Mouse (Mus musculus): Measurements from ENCODE around the gene Lst1. TPM values are rescaled to one million over a fixed set of nuclear protein-coding genes. Genes with fewer than 3 reads are reported as not detected.

The Lst1 gene
- not detected for polyA plus RNA-seq (2014; fragmentation: Illumina TruSeq; extraction: RNeasy Lipid Tissue Mini Kit (QIAGEN cat#74804); ENCODE audit: low read depth, low replicate concordance)

DNA sequence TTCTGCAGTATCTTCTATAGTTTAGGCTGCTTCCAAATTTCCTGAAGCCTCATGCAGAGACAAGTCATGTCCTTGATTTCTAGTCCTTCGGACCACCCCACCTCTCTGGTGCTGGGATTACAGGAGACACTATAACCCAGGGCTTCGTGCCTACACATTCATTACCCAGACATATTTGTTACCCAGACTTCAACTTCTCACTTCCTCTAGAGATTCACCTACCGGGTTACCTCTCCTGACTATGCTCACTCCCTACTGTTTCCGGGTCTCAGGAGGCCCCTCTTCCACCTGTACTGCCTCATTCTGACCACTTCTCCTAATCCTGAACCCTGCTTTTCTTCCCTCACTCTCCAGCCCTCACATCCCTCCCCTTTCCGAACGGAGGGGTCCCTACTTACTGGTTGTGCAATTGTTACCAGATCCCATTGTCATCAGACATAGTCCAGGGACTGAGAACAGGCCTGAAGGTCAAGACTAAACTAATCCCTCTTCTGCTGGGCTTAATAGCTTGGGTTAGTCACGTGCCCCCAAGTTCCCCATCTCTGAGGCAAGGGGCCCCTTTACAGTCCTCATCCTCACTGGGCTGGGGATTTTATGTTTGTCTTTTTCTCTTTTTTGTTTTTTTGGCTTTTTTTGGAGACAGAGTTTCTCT is at the start of gene Lst1:
TSS of gene Lst1 (minus strand) at position 481 of the 652 bp plus-strand sequence.

GRCm38 (mm10) chr17:35235614-35236389 is 47.6 kb upstream of the Lst1 start, which contains the start of gene Nfkbil1:
Gene Nfkbil1, minus strand, starts transcription at chr17:35235792.

DNA sequence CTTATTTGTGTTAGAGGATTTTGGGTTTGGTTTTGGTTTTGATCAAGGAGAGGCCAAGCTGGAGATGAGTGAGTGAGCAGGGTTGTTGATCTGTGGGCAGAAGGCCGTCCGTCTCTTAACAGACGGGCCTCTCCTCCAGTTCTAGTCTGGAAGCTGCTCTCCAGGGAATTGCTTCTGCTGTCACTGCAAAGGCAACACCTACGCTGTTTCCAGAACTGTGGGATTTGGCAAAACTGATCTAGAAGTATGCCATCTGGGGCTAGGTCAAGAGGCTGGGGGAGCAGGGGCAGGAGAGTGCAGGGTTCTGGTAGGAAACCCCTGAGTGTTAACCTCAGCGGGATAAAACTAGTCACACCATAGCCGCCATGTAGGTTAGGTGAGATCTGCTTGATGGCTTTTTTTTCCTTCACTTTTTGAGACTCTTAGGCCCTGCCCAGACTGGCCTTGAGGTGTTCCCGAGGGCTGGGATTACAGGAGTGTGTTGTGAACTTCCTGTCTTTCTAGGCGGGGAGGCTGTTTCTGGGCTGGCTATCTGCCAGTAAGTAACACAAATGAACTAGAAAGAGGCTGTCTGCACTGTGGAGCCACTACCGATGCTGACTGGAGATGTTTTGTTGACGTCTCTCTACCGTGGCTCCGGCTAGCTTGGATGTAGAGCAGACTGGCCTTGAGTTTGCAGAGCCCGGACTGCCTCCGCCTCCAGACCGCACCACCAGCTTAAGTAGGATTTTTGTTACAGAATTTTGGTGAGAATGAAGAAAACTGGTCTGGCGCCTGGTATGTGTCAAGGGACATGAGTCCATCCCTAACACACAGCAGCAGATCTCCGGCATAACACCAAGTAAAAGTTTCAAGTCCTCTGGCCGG is 45.1 kb upstream of the Lst1 start, which contains the start of gene Atp6v1g2:
TSS of gene Atp6v1g2 (plus strand) at position 547 of the 867 bp plus-strand sequence.

DNA sequence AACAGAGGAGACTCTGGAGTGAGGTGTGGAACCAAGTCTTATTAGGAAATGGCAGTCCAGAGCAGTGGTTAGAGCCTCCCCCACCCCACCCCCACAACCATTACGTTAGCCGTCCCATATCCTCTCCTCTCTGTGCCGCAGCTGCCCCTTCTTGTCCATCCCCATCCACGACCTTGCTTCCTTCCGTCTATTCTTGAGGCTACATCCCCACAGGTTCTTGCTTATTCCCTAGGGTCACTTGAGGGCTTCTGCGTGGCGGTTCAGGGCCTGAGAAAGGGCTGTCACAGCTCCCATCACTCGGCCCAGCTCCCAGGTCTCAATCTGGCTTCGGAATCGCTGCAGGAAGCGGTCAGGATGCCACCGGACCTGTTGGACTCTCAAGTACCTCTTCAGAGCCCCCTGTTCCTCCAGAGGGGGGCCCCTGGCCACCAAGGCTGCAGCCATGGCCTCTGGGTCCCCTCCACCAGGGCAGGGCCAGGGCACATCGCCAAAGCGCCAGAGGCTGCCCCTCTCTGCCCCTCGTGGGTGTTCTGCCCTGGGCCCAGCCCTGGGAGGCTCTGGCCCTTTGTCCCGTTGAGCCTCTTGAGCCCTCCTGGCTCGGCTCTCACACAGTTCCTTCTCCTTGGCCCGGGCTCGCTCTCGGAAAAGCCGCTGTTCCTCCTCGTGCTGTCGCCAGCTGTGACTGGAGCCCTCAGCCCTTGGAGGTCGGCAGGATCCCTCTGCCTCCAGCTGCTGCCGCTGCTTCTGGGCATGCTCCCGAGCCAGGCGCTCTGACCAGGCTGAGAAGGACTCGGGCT is 32.1 kb upstream of the Lst1 start, which contains the start of gene Gm16181:
TSS of gene Gm16181 (plus strand) at position 679 of the 797 bp plus-strand sequence.

DNA sequence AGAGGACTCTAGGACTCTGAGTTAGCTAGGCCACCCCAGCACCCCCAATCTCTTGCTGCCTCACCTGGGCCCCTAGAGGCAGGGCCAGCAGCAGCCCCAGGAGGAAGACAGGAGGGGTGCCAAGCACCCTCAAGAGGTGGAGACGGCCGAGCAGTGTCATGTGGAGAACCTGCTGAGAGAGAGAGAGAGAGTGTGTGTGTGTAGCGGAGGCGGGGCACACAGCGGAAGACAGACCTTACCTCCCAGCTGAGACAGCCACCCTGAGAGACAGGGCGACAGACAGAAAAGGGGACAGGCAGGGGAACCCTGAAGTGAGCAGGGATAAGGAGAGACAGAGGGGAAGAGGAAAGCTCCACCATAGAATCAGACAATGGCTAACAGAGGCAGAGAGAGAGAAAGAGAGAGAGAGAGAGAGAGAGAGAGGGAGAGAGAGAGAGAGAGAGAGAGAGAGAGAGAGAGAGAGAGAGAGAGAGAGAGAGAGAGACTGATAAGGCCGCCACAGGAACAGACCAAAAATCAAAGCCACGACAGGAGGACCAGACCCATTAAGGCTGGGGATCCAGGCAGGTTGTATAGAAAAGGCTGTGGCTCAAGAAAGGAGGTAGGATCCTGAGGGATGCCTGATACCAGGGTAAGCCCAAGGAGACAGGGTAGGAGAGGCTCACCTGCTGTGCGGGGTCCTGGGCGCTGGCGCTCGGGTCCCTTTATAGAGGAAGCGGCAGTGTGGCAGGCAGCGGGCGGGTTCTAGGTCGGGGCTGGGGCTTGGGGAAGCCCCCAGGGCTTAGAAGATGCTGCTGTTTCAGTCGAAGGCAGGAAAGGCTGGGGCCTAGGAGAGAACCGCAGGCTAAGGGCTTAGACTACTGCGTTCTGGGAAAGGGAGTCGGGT is 16.5 kb upstream of the Lst1 start, which contains the start of gene Lta:
TSS of gene Lta (minus strand) at position 858 of the 886 bp plus-strand sequence.

DNA sequence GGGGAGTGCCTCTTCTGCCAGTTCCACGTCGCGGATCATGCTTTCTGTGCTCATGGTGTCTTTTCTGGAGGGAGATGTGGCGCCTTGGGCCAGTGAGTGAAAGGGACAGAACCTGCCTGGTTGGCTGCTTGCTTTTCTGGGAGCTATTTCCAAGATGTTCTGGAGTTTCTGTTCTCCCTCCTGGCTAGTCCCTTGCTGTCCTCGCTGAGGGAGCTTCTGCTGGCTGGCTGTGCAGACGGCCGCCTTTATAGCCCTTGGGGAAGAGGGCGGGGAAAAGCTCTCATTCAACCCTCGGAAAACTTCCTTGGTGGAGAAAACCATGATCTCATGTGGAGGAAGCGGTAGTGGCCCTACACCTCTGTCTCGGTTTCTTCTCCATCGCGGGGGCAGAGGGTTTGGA is 13.5 kb upstream of the Lst1 start, which contains the start of gene Tnf:
TSS of gene Tnf (minus strand) at position 221 of the 400 bp plus-strand sequence.

DNA sequence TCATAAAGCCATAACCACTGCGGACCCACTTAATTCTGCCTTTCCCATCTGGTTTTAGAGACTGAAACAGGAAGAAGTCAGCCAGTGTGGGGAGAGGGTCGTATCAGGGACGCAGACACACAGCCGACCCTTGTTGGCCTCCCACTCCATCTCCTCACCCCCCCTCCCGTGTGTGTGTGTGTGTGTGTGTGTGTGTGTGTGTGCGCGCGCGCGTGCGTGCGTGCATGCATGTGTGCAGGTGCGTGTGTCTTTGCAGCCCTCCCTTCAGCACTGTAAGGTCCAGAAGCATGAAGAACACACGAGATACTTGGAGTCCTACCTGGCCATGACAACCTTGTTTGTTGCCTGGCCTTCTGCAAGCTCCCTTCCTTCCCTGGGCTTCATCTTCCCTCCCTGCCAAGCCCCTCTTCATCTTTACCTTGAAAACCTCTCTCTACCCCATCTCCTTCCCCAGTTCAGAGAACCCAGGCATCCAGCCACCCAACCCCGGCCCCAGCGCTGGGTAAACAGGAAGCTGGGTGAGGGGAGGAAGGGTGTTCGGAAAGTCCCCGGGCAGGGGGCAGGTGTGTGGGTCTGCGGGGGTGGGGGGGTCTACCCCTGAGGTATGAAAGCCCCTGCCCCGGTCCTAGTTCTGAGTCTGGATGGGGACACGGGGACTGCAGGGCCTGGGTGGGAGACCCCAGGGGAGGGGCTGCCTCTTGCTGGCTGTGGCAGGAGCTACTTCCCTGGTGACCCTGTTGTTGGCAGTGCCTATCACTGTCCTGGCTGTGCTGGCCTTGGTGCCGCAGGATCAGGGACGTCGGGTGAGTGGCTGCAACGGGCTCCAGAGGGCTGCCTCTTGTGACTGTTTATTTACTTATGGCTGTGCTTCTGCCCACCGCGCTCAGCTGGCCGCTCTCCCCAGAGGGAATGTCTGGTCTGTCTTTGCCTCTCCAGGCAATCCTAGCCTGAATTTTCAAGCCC is 5.9 kb upstream of the Lst1 start, which contains the start of gene Ltb:
TSS of gene Ltb (plus strand) at position 559 of the 963 bp plus-strand sequence.

GRCm38 (mm10) chr17:35175968-35176367 is 12.3 kb downstream of the Lst1 start, which contains the start of gene Aif1:
Gene Aif1, minus strand, starts transcription at chr17:35176068.

GRCm38 (mm10) chr17:35164568-35165450 is 23.4 kb downstream of the Lst1 start, which contains the start of gene Prrc2a:
Gene Prrc2a, minus strand, starts transcription at chr17:35164897.

Other genes with a start within 250 kb of the Lst1 start
- 1.3 TPM for gene Hspa1b, start 229.2 kb downstream of the Lst1 start, polyA plus RNA-seq (2014; fragmentation: Illumina TruSeq; extraction: RNeasy Lipid Tissue Mini Kit (QIAGEN cat#74804); ENCODE audit: low read depth, low replicate concordance)
- gene Gm20481, start 218.5 kb downstream of the Lst1 start, polyA plus RNA-seq (2014; fragmentation: Illumina TruSeq; extraction: RNeasy Lipid Tissue Mini Kit (QIAGEN cat#74804); ENCODE audit: low read depth, low replicate concordance), result not detected
- gene Hspa1a, start 216.3 kb downstream of the Lst1 start, polyA plus RNA-seq (2014; fragmentation: Illumina TruSeq; extraction: RNeasy Lipid Tissue Mini Kit (QIAGEN cat#74804); ENCODE audit: low read depth, low replicate concordance), result not detected
- gene Hspa1l, start 215.7 kb downstream of the Lst1 start, polyA plus RNA-seq (2014; fragmentation: Illumina TruSeq; extraction: RNeasy Lipid Tissue Mini Kit (QIAGEN cat#74804); ENCODE audit: low read depth, low replicate concordance), result not detected
- 12.7 TPM for gene Lsm2, start 206.6 kb downstream of the Lst1 start, polyA plus RNA-seq (2014; fragmentation: Illumina TruSeq; extraction: RNeasy Lipid Tissue Mini Kit (QIAGEN cat#74804); ENCODE audit: low read depth, low replicate concordance)
- 1.2 TPM for gene Vars, start 187.5 kb downstream of the Lst1 start, polyA plus RNA-seq (2014; fragmentation: Illumina TruSeq; extraction: RNeasy Lipid Tissue Mini Kit (QIAGEN cat#74804); ENCODE audit: low read depth, low replicate concordance)
- not detected for gene Vwa7, start 171.9 kb downstream of the Lst1 start, polyA plus RNA-seq (2014; fragmentation: Illumina TruSeq; extraction: RNeasy Lipid Tissue Mini Kit (QIAGEN cat#74804); ENCODE audit: low read depth, low replicate concordance)
- not detected for gene Sapcd1, start 160.4 kb downstream of the Lst1 start, polyA plus RNA-seq (2014; fragmentation: Illumina TruSeq; extraction: RNeasy Lipid Tissue Mini Kit (QIAGEN cat#74804); ENCODE audit: low read depth, low replicate concordance)
- 1.1 TPM for gene Msh5, start 141.7 kb downstream of the Lst1 start, polyA plus RNA-seq (2014; fragmentation: Illumina TruSeq; extraction: RNeasy Lipid Tissue Mini Kit (QIAGEN cat#74804); ENCODE audit: low read depth, low replicate concordance)
- 5.7 TPM for gene Clic1, start 138.5 kb downstream of the Lst1 start, polyA plus RNA-seq (2014; fragmentation: Illumina TruSeq; extraction: RNeasy Lipid Tissue Mini Kit (QIAGEN cat#74804); ENCODE audit: low read depth, low replicate concordance)
- gene Ddah2, start 129.4 kb downstream of the Lst1 start, polyA plus RNA-seq (2014; fragmentation: Illumina TruSeq; extraction: RNeasy Lipid Tissue Mini Kit (QIAGEN cat#74804); ENCODE audit: low read depth, low replicate concordance), result not detected
- not detected for gene Ly6g6c, start 123.1 kb downstream of the Lst1 start, polyA plus RNA-seq (2014; fragmentation: Illumina TruSeq; extraction: RNeasy Lipid Tissue Mini Kit (QIAGEN cat#74804); ENCODE audit: low read depth, low replicate concordance)
- gene Mpig6b, start 122.3 kb downstream of the Lst1 start, polyA plus RNA-seq (2014; fragmentation: Illumina TruSeq; extraction: RNeasy Lipid Tissue Mini Kit (QIAGEN cat#74804); ENCODE audit: low read depth, low replicate concordance), result not detected
- gene Ly6g6e, start 111.5 kb downstream of the Lst1 start, polyA plus RNA-seq (2014; fragmentation: Illumina TruSeq; extraction: RNeasy Lipid Tissue Mini Kit (QIAGEN cat#74804); ENCODE audit: low read depth, low replicate concordance), result not detected
- not detected for gene Ly6g6d, start 110.4 kb downstream of the Lst1 start, polyA plus RNA-seq (2014; fragmentation: Illumina TruSeq; extraction: RNeasy Lipid Tissue Mini Kit (QIAGEN cat#74804); ENCODE audit: low read depth, low replicate concordance)
- gene Ly6g6f, start 102.8 kb downstream of the Lst1 start, polyA plus RNA-seq (2014; fragmentation: Illumina TruSeq; extraction: RNeasy Lipid Tissue Mini Kit (QIAGEN cat#74804); ENCODE audit: low read depth, low replicate concordance), result not detected
- 4.4 TPM for gene Abhd16a, start 99.2 kb downstream of the Lst1 start, polyA plus RNA-seq (2014; fragmentation: Illumina TruSeq; extraction: RNeasy Lipid Tissue Mini Kit (QIAGEN cat#74804); ENCODE audit: low read depth, low replicate concordance)
- gene Ly6g5c, start 80.2 kb downstream of the Lst1 start, polyA plus RNA-seq (2014; fragmentation: Illumina TruSeq; extraction: RNeasy Lipid Tissue Mini Kit (QIAGEN cat#74804); ENCODE audit: low read depth, low replicate concordance), result not detected
- gene Ly6g5b, start 73.0 kb downstream of the Lst1 start, polyA plus RNA-seq (2014; fragmentation: Illumina TruSeq; extraction: RNeasy Lipid Tissue Mini Kit (QIAGEN cat#74804); ENCODE audit: low read depth, low replicate concordance), result not detected
- gene Gpank1, start 67.0 kb downstream of the Lst1 start, polyA plus RNA-seq (2014; fragmentation: Illumina TruSeq; extraction: RNeasy Lipid Tissue Mini Kit (QIAGEN cat#74804); ENCODE audit: low read depth, low replicate concordance), result 1.4 TPM
- 97.4 TPM for gene Csnk2b, start 66.4 kb downstream of the Lst1 start, polyA plus RNA-seq (2014; fragmentation: Illumina TruSeq; extraction: RNeasy Lipid Tissue Mini Kit (QIAGEN cat#74804); ENCODE audit: low read depth, low replicate concordance)
- 1.3 TPM for gene D17H6S53E, start 62.1 kb downstream of the Lst1 start, polyA plus RNA-seq (2014; fragmentation: Illumina TruSeq; extraction: RNeasy Lipid Tissue Mini Kit (QIAGEN cat#74804); ENCODE audit: low read depth, low replicate concordance)
- gene Apom, start 56.4 kb downstream of the Lst1 start, polyA plus RNA-seq (2014; fragmentation: Illumina TruSeq; extraction: RNeasy Lipid Tissue Mini Kit (QIAGEN cat#74804); ENCODE audit: low read depth, low replicate concordance), result 85.5 TPM
- 5.2 TPM for gene Bag6, start 53.3 kb downstream of the Lst1 start, polyA plus RNA-seq (2014; fragmentation: Illumina TruSeq; extraction: RNeasy Lipid Tissue Mini Kit (QIAGEN cat#74804); ENCODE audit: low read depth, low replicate concordance)
- 3.7 TPM for gene Prrc2a, start 23.5 kb downstream of the Lst1 start, polyA plus RNA-seq (2014; fragmentation: Illumina TruSeq; extraction: RNeasy Lipid Tissue Mini Kit (QIAGEN cat#74804); ENCODE audit: low read depth, low replicate concordance)
- 7.5 TPM for gene Aif1, start 12.4 kb downstream of the Lst1 start, polyA plus RNA-seq (2014; fragmentation: Illumina TruSeq; extraction: RNeasy Lipid Tissue Mini Kit (QIAGEN cat#74804); ENCODE audit: low read depth, low replicate concordance)
- gene Ltb, start 6.0 kb upstream of the Lst1 start, polyA plus RNA-seq (2014; fragmentation: Illumina TruSeq; extraction: RNeasy Lipid Tissue Mini Kit (QIAGEN cat#74804); ENCODE audit: low read depth, low replicate concordance), result not detected
- 0.26 TPM for gene Tnf, start 13.6 kb upstream of the Lst1 start, polyA plus RNA-seq (2014; fragmentation: Illumina TruSeq; extraction: RNeasy Lipid Tissue Mini Kit (QIAGEN cat#74804); ENCODE audit: low read depth, low replicate concordance)
- gene Lta, start 16.9 kb upstream of the Lst1 start, polyA plus RNA-seq (2014; fragmentation: Illumina TruSeq; extraction: RNeasy Lipid Tissue Mini Kit (QIAGEN cat#74804); ENCODE audit: low read depth, low replicate concordance), result not detected
- gene Gm16181, start 32.4 kb upstream of the Lst1 start, polyA plus RNA-seq (2014; fragmentation: Illumina TruSeq; extraction: RNeasy Lipid Tissue Mini Kit (QIAGEN cat#74804); ENCODE audit: low read depth, low replicate concordance), result not detected
- 2.6 TPM for gene Atp6v1g2, start 45.2 kb upstream of the Lst1 start, polyA plus RNA-seq (2014; fragmentation: Illumina TruSeq; extraction: RNeasy Lipid Tissue Mini Kit (QIAGEN cat#74804); ENCODE audit: low read depth, low replicate concordance)
- gene Nfkbil1, start 47.4 kb upstream of the Lst1 start, polyA plus RNA-seq (2014; fragmentation: Illumina TruSeq; extraction: RNeasy Lipid Tissue Mini Kit (QIAGEN cat#74804); ENCODE audit: low read depth, low replicate concordance), result 0.87 TPM
- 7.4 TPM for gene Ddx39b, start 53.3 kb upstream of the Lst1 start, polyA plus RNA-seq (2014; fragmentation: Illumina TruSeq; extraction: RNeasy Lipid Tissue Mini Kit (QIAGEN cat#74804); ENCODE audit: low read depth, low replicate concordance)
- 78.7 TPM for gene H2-D1, start 74.3 kb upstream of the Lst1 start, polyA plus RNA-seq (2014; fragmentation: Illumina TruSeq; extraction: RNeasy Lipid Tissue Mini Kit (QIAGEN cat#74804); ENCODE audit: low read depth, low replicate concordance)
- 18.4 TPM for gene H2-Q1, start 132.0 kb upstream of the Lst1 start, polyA plus RNA-seq (2014; fragmentation: Illumina TruSeq; extraction: RNeasy Lipid Tissue Mini Kit (QIAGEN cat#74804); ENCODE audit: low read depth, low replicate concordance)
- gene H2-Q2, start 153.8 kb upstream of the Lst1 start, polyA plus RNA-seq (2014; fragmentation: Illumina TruSeq; extraction: RNeasy Lipid Tissue Mini Kit (QIAGEN cat#74804); ENCODE audit: low read depth, low replicate concordance), result 2.7 TPM
- gene H2-Q4, start 191.2 kb upstream of the Lst1 start, polyA plus RNA-seq (2014; fragmentation: Illumina TruSeq; extraction: RNeasy Lipid Tissue Mini Kit (QIAGEN cat#74804); ENCODE audit: low read depth, low replicate concordance), result 22.6 TPM
- 10.0 TPM for gene H2-Q6, start 236.4 kb upstream of the Lst1 start, polyA plus RNA-seq (2014; fragmentation: Illumina TruSeq; extraction: RNeasy Lipid Tissue Mini Kit (QIAGEN cat#74804); ENCODE audit: low read depth, low replicate concordance)

Data from liver, adult 10 weeks (tissue).